Mouse (Mus musculus): ENCODE measurements at regions not wholly inside any gene's neighbourhood (a gene's known extent, or its start where the extent isn't known, plus 50 kb on each side); places are given as distances from the start of the nearest gene placed in this dataset.
A peak's percentile ranks its signal among the peaks of the same experiment; 100 is the strongest.

- ATAC-seq (ENCODE audit: insufficient number of reproducible peaks, low FRiP score, low TSS enrichment): no peak
Observed at GRCm38 (mm10) chr13:54847764-54848183, 58.6 kb downstream of the Tspan17 start.

- no peak for ATAC-seq (ENCODE audit: insufficient number of reproducible peaks, low FRiP score, low TSS enrichment)
Observed at GRCm38 (mm10) chr13:54851131-54851530, 62.0 kb downstream of the Tspan17 start.

- peak; percentile 59; the same call in 1 of the 2 replicates for ATAC-seq (ENCODE audit: insufficient number of reproducible peaks, low FRiP score, low TSS enrichment)
Observed at GRCm38 (mm10) chr13:54855333-54856238, 66.4 kb downstream of the Tspan17 start.

- no peak for ATAC-seq (ENCODE audit: insufficient number of reproducible peaks, low FRiP score, low TSS enrichment)
Observed at GRCm38 (mm10) chr13:54862931-54863330, 73.8 kb downstream of the Tspan17 start.

- no peak for ATAC-seq (ENCODE audit: insufficient number of reproducible peaks, low FRiP score, low TSS enrichment)
Observed at GRCm38 (mm10) chr13:54864048-54864447, 74.9 kb downstream of the Tspan17 start.

GRCm38 (mm10) chr13:54872004-54872403, 77.2 kb upstream of the Unc5a start:
- no peak for ATAC-seq (ENCODE audit: insufficient number of reproducible peaks, low FRiP score, low TSS enrichment)

GRCm38 (mm10) chr13:54873882-54874281, 75.3 kb upstream of the Unc5a start:
- no peak for ATAC-seq (ENCODE audit: insufficient number of reproducible peaks, low FRiP score, low TSS enrichment)

GRCm38 (mm10) chr13:54874291-54875200, 74.7 kb upstream of the Unc5a start:
- ATAC-seq (ENCODE audit: insufficient number of reproducible peaks, low FRiP score, low TSS enrichment): no peak

- ATAC-seq (ENCODE audit: insufficient number of reproducible peaks, low FRiP score, low TSS enrichment): no peak
Observed at GRCm38 (mm10) chr13:54876556-54876955, 72.7 kb upstream of the Unc5a start.

GRCm38 (mm10) chr13:54877656-54878055, 71.6 kb upstream of the Unc5a start:
- ATAC-seq (ENCODE audit: insufficient number of reproducible peaks, low FRiP score, low TSS enrichment): no peak

- peak; percentile 45; the same call in 1 of the 2 replicates for ATAC-seq (ENCODE audit: insufficient number of reproducible peaks, low FRiP score, low TSS enrichment)
Observed at GRCm38 (mm10) chr13:54879325-54879724, 69.9 kb upstream of the Unc5a start.

GRCm38 (mm10) chr13:54880204-54880603, 69.0 kb upstream of the Unc5a start:
- no peak for ATAC-seq (ENCODE audit: insufficient number of reproducible peaks, low FRiP score, low TSS enrichment)

GRCm38 (mm10) chr13:54882781-54883180, 66.4 kb upstream of the Unc5a start:
- ATAC-seq (ENCODE audit: insufficient number of reproducible peaks, low FRiP score, low TSS enrichment): no peak

GRCm38 (mm10) chr13:54883748-54884708, 65.2 kb upstream of the Unc5a start:
- no peak for ATAC-seq (ENCODE audit: insufficient number of reproducible peaks, low FRiP score, low TSS enrichment)

- ATAC-seq (ENCODE audit: insufficient number of reproducible peaks, low FRiP score, low TSS enrichment): peak; percentile 65; the same call in 1 of the 2 replicates
Observed at GRCm38 (mm10) chr13:54884709-54885460, 64.3 kb upstream of the Unc5a start.

GRCm38 (mm10) chr13:54887366-54887921, 61.8 kb upstream of the Unc5a start:
- ATAC-seq (ENCODE audit: insufficient number of reproducible peaks, low FRiP score, low TSS enrichment): no peak

- no peak for ATAC-seq (ENCODE audit: insufficient number of reproducible peaks, low FRiP score, low TSS enrichment)
Observed at GRCm38 (mm10) chr13:54888021-54888420, 61.2 kb upstream of the Unc5a start.

- ATAC-seq (ENCODE audit: insufficient number of reproducible peaks, low FRiP score, low TSS enrichment): no peak
Observed at GRCm38 (mm10) chr13:54889684-54890399, 59.4 kb upstream of the Unc5a start.
